Mouse (Mus musculus) urinary bladder, postnatal 25 days (tissue): ENCODE measurements around the gene Vps35l.
A peak's percentile ranks its signal among the peaks of the same experiment; 100 is the strongest.

ENCODE experiments used
- DNase-seq: peaks from one replicate; pipeline ENCODE4 v3.0.0; 2022; ENCODE audit warnings: low spot score

The Vps35l gene

GRCm38 (mm10) chr7:118733225-118733624, 6.8 kb upstream of the Vps35l start:
- DNase-seq, result no peak

GRCm38 (mm10) chr7:118738730-118739129, 1.3 kb upstream of the Vps35l start:
- no peak for DNase-seq

GRCm38 (mm10) chr7:118740532-118741338, 709 bp downstream of the Vps35l start:
- DNase-seq, result peak; percentile 97

- DNase-seq, result no peak
Measured at GRCm38 (mm10) chr7:118742278-118742677, 2.3 kb downstream of the Vps35l start.

GRCm38 (mm10) chr7:118744766-118745165, 4.7 kb downstream of the Vps35l start:
- no peak for DNase-seq

GRCm38 (mm10) chr7:118747891-118748672, 8.1 kb downstream of the Vps35l start:
- DNase-seq, result no peak

- DNase-seq, result no peak
Measured at GRCm38 (mm10) chr7:118749706-118750105, 9.7 kb downstream of the Vps35l start.

GRCm38 (mm10) chr7:118751625-118752024, 11.6 kb downstream of the Vps35l start:
- DNase-seq, result no peak

GRCm38 (mm10) chr7:118755756-118756155, 15.7 kb downstream of the Vps35l start:
- no peak for DNase-seq

- DNase-seq, result no peak
Measured at GRCm38 (mm10) chr7:118756490-118757265, 16.7 kb downstream of the Vps35l start.

- DNase-seq, result no peak
Measured at GRCm38 (mm10) chr7:118758369-118758768, 18.3 kb downstream of the Vps35l start.

GRCm38 (mm10) chr7:118759372-118759771, 19.3 kb downstream of the Vps35l start:
- DNase-seq, result no peak

- no peak for DNase-seq
Measured at GRCm38 (mm10) chr7:118763939-118764338, 23.9 kb downstream of the Vps35l start.

GRCm38 (mm10) chr7:118764725-118765124, 24.7 kb downstream of the Vps35l start:
- no peak for DNase-seq

- no peak for DNase-seq
Measured at GRCm38 (mm10) chr7:118765604-118766003, 25.6 kb downstream of the Vps35l start.

- DNase-seq, result peak; percentile 51
Measured at GRCm38 (mm10) chr7:118766119-118766833, 26.2 kb downstream of the Vps35l start.

- DNase-seq, result no peak
Measured at GRCm38 (mm10) chr7:118766834-118767224, 26.8 kb downstream of the Vps35l start.

GRCm38 (mm10) chr7:118769208-118769607, 29.2 kb downstream of the Vps35l start:
- no peak for DNase-seq

GRCm38 (mm10) chr7:118769655-118770054, 29.6 kb downstream of the Vps35l start:
- no peak for DNase-seq

GRCm38 (mm10) chr7:118773027-118773426, 33.0 kb downstream of the Vps35l start:
- no peak for DNase-seq

GRCm38 (mm10) chr7:118775991-118776390, 36.0 kb downstream of the Vps35l start:
- no peak for DNase-seq

GRCm38 (mm10) chr7:118776491-118776890, 36.5 kb downstream of the Vps35l start:
- no peak for DNase-seq
